Mouse (Mus musculus): Measurements from ENCODE around the gene Sbf1.

GRCm38 (mm10) chr15:89352054-89352453 is 36.9 kb upstream of the Sbf1 start:
- TF ChIP-seq CTCF (IDR thresholded peaks at IDR 0.05; ENCODE audit: low read depth, low read length): no peak
- TF ChIP-seq POLR2A (IDR thresholded peaks at IDR 0.05; ENCODE audit: extremely low read depth, insufficient read depth, low read length): no peak
